Mouse (Mus musculus): ENCODE data around the gene Cryba2.

The Cryba2 gene

DNA sequence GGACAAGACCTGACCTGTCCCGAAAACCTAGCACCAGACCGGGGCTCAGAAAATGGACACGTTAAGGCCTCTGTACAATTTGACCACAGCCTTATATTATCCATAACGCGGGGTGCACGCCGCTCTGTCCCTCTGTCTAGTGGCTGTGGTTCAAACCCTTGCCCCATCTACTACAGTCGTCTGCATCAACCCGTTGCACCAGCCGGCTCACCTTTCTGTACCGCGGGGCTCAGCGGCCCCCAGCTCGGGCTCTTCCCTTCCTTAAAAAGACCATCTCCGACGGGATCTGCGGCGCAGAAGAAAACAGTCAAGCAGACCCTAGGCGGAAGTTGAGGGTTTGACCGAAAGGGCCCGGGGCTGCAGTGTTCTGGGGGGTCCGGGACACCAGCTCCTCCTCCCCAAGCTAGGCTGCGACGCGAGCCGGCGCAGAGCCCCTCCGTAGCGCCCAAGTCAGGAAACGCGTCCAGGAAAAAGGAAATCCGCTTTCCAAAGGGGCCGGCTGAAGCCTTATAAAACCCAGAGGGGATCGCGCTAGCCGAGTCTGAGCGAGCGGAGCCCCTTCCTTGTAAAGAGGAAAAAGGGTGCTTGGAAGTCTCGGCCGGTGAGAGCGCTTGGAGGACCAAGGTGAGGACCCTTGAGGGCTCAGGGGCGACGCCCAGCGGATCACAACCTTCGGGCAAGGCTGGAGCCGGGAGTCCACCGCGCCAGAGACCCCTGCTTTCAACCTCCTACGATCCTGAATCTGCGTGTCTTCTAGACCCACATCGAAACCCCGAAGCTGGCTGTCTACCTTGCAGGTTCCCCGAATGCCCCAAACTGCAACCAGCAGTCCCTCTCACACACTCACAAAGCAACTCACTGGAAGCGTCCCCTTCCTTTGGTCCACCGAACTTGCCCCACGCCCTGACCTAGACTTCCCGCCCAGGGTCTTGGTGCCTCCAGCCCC, 8.5 kb downstream of the Cryba2 start:
- DNase-seq (ENCODE audit: low read depth, low spot score) = peak; percentile 50

- DNase-seq (ENCODE audit: low read depth, low spot score) = no peak
Measured at GRCm38 (mm10) chr1:74883441-74883840, 9.5 kb downstream of the Cryba2 start.

DNA sequence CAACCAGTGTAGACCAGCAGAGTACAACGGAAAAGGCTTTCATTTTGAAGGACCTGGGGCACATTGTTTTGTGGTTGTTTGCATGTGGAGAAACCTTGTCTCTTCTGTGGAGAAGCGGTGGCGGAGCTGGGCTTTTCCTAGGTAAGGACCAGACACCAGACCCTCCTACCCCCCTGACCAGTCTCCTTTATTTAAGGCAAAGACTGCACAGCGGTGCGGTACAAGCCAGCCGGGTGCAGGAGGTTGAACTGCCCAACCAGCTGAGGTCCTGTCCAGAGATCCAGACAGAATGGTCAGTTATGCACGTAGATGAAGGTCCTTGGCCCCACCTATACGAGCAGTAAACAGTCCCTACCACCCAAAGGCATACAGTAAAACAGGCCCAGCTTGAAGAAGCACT, 10.1 kb downstream of the Cryba2 start:
- no peak for DNase-seq (ENCODE audit: low read depth, low spot score)

DNA sequence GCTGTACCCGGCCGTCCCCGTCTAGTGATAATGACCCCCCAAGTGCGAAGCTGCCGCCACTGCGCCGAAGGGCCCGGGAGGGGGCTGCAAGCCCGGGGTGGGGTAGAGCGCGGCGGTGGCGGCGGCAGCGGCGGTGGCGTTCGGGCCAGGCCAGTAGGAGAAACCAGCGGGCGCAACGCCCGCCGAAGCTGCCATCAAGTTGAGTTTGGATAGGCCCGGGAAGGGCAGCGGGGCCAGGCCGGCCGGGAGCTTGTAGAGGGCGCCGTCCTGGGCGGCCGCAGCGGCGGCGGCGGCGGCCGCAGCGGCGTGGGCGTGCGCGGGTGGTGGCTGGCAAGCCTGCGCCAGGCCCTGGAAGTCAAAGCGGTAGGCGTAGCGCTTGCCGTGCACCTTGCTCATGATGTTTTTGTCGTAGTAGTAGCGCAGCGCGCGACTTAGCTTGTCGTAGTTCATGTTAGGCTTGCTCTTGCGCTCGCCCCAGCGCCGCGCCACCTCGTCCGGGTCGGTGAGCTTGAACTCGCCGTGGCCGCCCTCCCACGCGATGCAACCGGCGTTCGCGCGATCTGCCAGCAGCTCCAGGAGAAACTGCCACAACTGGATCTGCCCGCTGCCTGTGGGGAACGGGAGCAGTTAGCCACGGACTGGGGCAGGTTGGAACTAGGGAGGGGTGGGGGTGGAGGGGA, 10.7 kb downstream of the Cryba2 start:
- peak; percentile 74 for DNase-seq (ENCODE audit: low read depth, low spot score)

DNA sequence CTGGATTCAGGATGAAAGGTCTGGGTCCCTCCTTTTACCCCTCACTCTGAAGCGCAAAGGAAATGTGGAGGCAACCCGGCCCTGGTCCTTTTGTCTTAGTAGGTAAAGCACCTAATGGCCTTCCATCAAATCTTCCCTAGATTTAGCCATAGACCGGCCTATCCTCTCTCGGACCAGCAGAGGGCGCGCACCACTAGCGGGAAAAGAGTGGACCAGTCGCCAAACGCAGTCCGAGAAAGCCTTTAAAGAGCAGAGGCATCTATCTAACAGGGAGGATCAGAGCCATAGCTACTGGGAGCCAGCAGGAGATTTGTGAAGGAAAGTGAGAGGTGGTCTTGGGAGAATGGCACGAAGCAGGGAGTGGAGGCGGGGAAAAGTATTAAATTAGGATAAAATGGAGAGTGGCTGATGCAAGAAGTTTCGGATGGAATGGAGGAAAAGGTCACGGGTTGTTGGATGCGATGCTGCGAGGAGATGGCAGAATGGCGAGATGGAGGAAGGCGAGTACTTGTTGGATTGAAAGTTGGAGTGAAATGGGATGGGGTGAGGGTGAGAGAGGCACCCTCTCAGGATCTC, 12.1 kb downstream of the Cryba2 start:
- DNase-seq (ENCODE audit: low read depth, low spot score) = peak; percentile 90

DNA sequence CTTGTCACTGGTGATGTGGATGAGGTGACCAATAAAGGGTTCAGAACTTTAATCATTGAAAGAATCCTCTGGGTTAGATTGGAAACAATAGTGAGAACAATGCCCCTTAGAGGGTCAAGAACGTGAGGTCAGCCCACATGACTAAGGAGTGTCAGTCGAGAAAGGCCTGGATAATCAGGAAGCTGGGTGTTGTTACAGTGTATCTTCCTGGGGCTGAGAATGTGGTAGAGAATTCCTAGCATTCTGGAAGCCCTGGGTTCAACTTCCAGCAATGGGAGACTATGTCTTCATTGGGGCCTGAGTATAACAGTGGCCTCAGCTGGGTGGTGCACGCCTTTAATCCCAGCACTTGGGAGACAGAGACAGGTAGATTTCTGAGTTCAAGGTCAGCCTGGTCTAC, 15.7 kb downstream of the Cryba2 start:
- DNase-seq (ENCODE audit: low read depth, low spot score) = peak; percentile 61

DNA sequence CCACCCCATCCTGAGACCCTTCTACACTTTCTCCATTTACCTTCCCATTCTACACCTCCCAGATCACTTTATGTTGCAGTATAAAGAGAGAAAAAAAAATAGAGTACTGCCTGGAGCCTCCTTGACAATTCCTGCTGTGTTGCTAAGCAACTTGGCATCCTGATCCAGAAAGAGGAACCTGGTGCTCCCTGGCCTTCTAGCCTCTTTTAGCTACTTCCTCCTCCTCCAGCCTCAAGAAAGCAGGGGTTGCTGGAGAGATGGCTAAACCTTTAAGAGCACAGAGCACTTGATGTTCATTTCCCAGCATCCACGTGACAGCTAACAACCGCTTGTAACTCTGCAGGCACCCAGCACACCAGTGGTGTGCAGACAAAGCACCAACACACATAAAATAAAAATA, 20.7 kb downstream of the Cryba2 start:
- DNase-seq (ENCODE audit: low read depth, low spot score) = no peak

GRCm38 (mm10) chr1:74861783-74862182, 31.2 kb downstream of the Cryba2 start:
- peak; percentile 51 for DNase-seq (ENCODE audit: low read depth, low spot score)

- no peak for DNase-seq (ENCODE audit: low read depth, low spot score)
Measured at GRCm38 (mm10) chr1:74859223-74859984, 33.5 kb downstream of the Cryba2 start.

- no peak for DNase-seq (ENCODE audit: low read depth, low spot score)
Measured at GRCm38 (mm10) chr1:74858805-74859204, 34.1 kb downstream of the Cryba2 start.

- DNase-seq (ENCODE audit: low read depth, low spot score) = peak; percentile 97
Measured at GRCm38 (mm10) chr1:74858171-74858719, 34.7 kb downstream of the Cryba2 start.

- DNase-seq (ENCODE audit: low read depth, low spot score) = no peak
Measured at GRCm38 (mm10) chr1:74857677-74858076, 35.3 kb downstream of the Cryba2 start.

- peak; percentile 37 for DNase-seq (ENCODE audit: low read depth, low spot score)
Measured at GRCm38 (mm10) chr1:74857201-74857600, 35.7 kb downstream of the Cryba2 start.

DNA sequence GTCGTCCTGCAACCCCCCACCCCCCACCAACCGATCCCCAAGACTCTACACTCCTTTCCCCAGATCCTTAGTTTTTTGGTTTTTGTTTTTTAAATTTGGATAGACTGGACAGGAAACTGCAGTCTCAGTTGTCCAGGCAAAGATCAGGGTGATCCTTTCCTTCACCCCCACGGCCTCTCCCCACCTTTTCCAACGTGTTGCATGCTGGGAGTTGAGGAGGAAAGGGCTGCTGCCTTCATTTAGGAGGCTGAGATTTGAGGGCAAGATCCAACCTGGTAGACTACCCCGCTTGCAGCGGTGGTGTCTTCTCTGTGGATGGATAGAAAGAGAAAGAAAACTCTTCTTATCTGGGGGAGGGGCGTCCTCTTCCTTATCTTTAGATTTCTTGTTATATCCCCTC, 36.2 kb downstream of the Cryba2 start:
- no peak for DNase-seq (ENCODE audit: low read depth, low spot score)

GRCm38 (mm10) chr1:74856439-74856720, 36.6 kb downstream of the Cryba2 start:
- no peak for DNase-seq (ENCODE audit: low read depth, low spot score)

DNA sequence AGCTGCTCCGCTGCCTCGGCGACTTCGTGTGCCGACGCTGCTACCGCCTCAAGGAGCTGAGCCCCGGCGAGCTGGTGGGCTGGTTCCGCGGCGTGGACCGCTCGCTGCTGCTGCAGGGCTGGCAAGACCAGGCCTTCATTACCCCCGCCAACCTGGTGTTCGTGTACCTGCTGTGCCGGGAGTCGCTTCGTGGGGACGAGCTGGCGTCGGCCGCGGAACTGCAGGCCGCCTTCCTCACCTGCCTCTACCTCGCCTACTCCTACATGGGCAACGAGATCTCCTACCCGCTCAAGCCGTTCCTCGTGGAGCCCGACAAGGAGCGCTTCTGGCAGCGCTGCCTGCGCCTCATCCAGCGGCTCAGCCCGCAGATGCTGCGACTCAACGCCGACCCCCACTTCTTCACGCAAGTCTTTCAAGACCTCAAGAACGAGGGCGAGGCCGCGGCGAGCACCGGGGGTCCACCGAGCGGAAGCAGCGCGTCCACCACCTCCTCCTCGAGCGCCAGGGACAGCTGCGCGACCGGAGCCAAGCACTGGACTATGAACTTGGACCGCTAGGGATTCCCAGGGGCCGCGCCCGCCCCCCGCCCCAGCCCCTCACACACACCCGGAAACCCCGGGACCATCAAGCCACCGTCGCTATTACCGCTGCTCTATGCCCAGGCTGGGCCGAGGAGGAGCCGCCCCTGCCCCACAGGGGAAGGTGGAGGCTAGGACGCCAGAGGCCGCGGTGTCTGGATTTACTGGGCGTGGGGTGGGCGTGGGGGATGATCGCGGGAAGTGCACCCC, 37.1 kb downstream of the Cryba2 start:
- peak; percentile 55 for DNase-seq (ENCODE audit: low read depth, low spot score)

- peak; percentile 43 for DNase-seq (ENCODE audit: low read depth, low spot score)
Measured at GRCm38 (mm10) chr1:74855156-74855555, 37.8 kb downstream of the Cryba2 start.

DNA sequence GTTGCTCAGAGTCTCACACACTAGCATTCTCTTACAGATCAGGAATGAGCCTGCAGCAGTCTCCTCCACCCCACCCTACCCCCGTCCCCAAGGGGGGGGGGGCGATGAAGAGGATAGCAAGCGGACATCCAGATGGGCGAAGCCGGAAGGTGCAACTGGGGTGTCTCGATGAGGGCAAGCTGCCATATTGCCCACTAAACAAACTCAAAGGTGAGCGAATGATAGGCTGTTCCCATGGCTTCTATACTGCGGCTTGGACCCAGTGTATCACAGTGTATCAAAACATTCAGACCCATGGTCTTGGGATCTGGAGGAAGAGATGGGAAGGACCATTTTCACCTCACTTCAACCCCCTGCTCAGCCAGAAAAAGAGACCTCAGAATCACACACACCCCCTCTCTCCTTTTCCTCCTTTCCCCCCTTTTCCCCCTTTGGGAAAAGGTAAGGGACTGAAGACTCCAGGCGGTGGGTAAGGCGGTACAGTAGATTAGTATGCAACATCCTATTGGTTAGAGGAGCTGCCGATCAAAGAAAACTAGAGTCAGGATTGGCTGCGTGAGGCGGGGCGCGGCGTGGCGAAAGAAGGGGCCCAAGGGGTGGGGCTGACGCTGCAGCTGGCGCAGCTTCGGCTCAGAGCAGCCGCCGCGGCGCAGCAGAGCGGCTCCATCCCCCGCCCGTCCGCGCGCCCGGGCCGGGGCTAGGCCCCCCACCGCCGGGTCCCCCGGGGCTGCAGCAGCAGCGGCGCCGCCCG, 38.5 kb downstream of the Cryba2 start, which contains the start of gene Cdk5r2:
Cdk5r2 (plus strand) TSS at position 629 of the 751 bp plus-strand sequence.
- DNase-seq (ENCODE audit: low read depth, low spot score) = peak; percentile 97

DNA sequence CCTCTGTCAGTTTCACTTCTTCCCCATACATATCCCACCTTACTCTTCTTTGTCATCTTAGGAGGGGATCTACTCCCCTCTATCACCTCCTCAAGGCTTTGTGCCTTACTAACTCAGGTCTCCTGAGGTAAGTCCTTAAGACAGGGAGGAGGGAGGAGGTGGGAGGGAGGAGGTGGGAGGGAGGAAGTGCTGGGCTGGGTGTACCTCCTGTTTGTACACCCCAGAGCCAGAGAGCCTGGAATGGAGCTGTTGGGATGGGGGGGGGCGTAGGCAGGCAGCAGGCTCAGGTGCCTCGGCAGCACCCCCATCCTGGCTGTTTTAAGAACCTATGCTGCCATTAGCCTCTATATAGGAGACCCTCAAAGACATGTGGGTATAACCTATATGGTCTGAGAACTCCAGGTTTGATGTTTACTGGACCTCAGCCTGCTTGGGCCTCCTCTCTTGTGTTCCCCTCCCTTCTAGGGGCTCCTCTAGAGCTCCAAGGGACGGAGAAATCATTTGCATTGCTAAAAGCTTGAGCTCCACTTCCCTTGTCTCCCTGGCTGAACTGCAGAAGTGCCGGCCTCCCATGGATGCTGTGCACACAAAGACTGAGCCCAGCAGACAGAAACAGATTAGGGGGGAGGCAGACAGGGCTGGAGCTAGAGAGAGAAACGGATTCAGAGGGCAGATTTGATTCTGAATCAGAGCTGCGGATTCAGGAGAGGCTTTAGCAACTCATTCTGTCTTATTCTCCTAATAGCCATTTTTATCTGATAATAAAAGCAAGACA, 41.8 kb downstream of the Cryba2 start:
- DNase-seq (ENCODE audit: low read depth, low spot score) = peak; percentile 71
